Mouse (Mus musculus): ENCODE data around the gene Myo18a. TPM values are rescaled to one million over a fixed set of nuclear protein-coding genes. Genes with fewer than 3 reads are reported as not detected.
A peak's percentile ranks its signal among the peaks of the same experiment; 100 is the strongest.

Myo18a gene
- polyA plus RNA-seq, 1 experiment from 2014 or later, result 52.5 TPM

DNA sequence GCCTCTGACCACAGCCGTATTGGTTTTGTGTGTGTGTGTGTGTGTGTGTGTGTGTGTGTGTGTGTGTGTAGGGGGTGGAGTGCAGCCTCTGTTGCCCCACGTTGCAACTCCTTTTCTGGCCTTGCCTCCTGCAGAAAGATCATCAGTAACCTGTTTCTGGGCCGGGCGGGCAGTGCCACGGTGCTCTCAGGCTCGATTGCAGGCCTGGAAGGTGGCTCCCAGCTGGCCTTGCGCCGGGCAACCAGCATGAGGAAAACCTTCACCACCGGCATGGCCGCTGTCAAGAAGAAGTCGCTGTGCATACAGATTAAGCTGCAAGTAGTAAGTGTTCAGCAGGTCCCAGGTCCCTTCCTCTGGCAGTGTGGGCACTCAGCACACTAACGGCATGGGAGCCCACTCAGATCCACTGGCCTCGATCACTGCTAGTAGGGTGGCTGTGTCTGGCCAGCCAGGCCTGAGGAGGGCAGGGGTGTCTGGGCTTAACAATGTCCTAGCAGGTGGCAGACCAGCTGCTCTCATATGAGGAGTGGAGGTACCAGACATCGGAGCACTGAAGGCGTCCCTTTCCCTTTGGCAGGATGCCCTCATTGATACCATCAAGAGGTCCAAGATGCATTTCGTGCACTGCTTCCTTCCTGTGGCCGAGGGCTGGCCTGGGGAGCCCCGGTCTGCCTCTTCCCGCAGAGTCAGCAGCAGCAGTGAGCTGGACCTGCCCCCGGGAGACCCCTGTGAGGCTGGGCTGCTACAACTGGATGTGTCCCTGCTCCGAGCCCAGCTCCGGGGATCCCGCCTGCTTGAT, 66.2 kb downstream of the Myo18a start:
- WGBS, result 64% methylated on average over 23 of the region's 23 CpGs
- H3K27ac ChIP-seq (replicated peaks), result 0 out of 2 replicates have a peak overlapping the region, but pooled peaks have one; percentile 4
- 0 out of 2 replicates have a peak, but pooled peaks have one; percentile 17 for ATAC-seq (replicated peaks)
- H3K27me3 ChIP-seq, result no peaks in the 10 kb centered on the region; the same call in 1 of the 2 replicates
- H3K4me2 ChIP-seq (replicated peaks), result no peak overlapping the region
- H3K9me3 ChIP-seq, result no peaks in the 10 kb centered on the region
- no peak overlapping the region for H3K9ac ChIP-seq (replicated peaks)
- no peak overlapping the region for H3K4me3 ChIP-seq
- H3K4me1 ChIP-seq, result peaks cover 44% of the 10 kb centered on the region
- peaks cover 30% of the 10 kb centered on the region for H3K36me3 ChIP-seq

DNA sequence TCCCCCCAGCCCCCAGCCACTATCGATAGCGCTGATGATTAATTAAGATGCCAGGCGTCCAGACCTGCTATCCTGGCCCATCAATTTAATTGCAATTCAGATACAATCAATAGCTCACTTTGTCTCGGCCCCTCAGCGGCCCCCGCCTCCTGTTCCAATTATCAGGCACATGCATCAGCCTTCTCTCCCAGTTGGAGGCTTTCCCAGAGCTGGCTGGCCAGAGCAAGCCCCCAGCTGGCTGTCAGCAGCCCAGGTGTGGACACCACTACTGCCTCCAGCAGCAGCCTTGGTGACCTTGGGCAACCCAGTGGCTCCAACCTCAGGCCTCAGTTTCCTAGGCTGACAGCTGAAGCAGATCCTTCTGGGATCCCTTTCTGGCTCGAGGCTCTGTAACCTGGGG, 67.8 kb downstream of the Myo18a start:
- Histone ChIP-seq H3K27ac (replicated peaks) (peak overlapping the region; percentile 56), H3K27me3 (no peaks in the 10 kb centered on the region), H3K4me3 (no peak overlapping the region), H3K9me3 (no peaks in the 10 kb centered on the region), H3K36me3 (peaks cover 30% of the 10 kb centered on the region), H3K4me1 (peaks cover 44% of the 10 kb centered on the region), H3K4me2 (replicated peaks) (no peak overlapping the region), H3K9ac (replicated peaks) (no peak overlapping the region; the same call in 1 of the 2 replicates)
- no peak for ATAC-seq (replicated peaks)
- 12% methylated on average over 7 of the region's 7 CpGs for WGBS

GRCm38 (mm10) chr11:77832541-77832940, 69.5 kb downstream of the Myo18a start:
- H3K4me3 ChIP-seq, result no peak overlapping the region
- no peaks in the 10 kb centered on the region for H3K9me3 ChIP-seq
- peaks cover 29% of the 10 kb centered on the region for H3K4me1 ChIP-seq
- WGBS, result 73% methylated on average over 4 of the region's 4 CpGs
- H3K4me2 ChIP-seq (replicated peaks), result no peak overlapping the region
- H3K9ac ChIP-seq (replicated peaks), result no peak overlapping the region
- ATAC-seq (replicated peaks), result no peak
- peaks cover 34% of the 10 kb centered on the region for H3K36me3 ChIP-seq
- H3K27ac ChIP-seq (replicated peaks), result 0 out of 2 replicates have a peak overlapping the region, but pooled peaks have one; percentile 13
- H3K27me3 ChIP-seq, result no peaks in the 10 kb centered on the region

- Histone ChIP-seq H3K9ac (replicated peaks) (no peak overlapping the region), H3K27me3 (no peaks in the 10 kb centered on the region), H3K4me1 (peaks cover 20% of the 10 kb centered on the region), H3K4me2 (replicated peaks) (no peak overlapping the region), H3K9me3 (no peaks in the 10 kb centered on the region), H3K27ac (replicated peaks) (no peak overlapping the region), H3K4me3 (no peak overlapping the region), H3K36me3 (peaks cover 30% of the 10 kb centered on the region)
- 75% methylated on average over 3 of the region's 3 CpGs for WGBS
- ATAC-seq (replicated peaks), result no peak
Observed at GRCm38 (mm10) chr11:77835109-77835508, 72.1 kb downstream of the Myo18a start.

DNA sequence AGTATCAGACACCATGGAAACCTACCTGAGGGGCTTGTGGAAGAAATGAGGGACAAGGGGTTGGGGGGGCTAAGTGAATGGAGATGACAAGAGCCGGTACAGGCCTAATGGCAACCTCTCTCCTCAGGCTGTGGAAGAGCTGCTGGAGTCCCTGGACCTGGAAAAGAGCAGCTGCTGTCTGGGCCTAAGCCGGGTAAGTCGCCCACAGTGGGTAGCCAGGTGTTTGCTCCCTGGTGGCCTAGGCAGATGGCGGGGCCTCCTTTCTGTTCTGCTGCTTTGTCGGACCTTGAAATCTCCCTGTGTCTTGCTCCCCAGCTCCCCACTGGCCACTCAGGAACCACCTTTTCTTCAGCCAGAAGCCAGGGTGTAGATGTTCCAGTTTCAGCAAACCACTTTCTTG, 73.2 kb downstream of the Myo18a start:
- H3K4me3 ChIP-seq, result no peak overlapping the region
- H3K4me2 ChIP-seq (replicated peaks), result no peak overlapping the region
- H3K9me3 ChIP-seq, result no peaks in the 10 kb centered on the region
- no peak for ATAC-seq (replicated peaks)
- H3K36me3 ChIP-seq, result peaks cover 31% of the 10 kb centered on the region
- WGBS, result 74% methylated on average over 5 of the region's 5 CpGs
- peaks cover 10% of the 10 kb centered on the region for H3K4me1 ChIP-seq
- no peak overlapping the region for H3K9ac ChIP-seq (replicated peaks)
- no peak overlapping the region for H3K27ac ChIP-seq (replicated peaks)
- H3K27me3 ChIP-seq, result no peaks in the 10 kb centered on the region

GRCm38 (mm10) chr11:77836751-77837150, 73.7 kb downstream of the Myo18a start:
- Histone ChIP-seq H3K4me2 (replicated peaks) (no peak overlapping the region), H3K4me1 (peaks cover 10% of the 10 kb centered on the region), H3K27ac (replicated peaks) (no peak overlapping the region; the same call in 1 of the 2 replicates), H3K9me3 (no peaks in the 10 kb centered on the region), H3K9ac (replicated peaks) (no peak overlapping the region), H3K36me3 (peaks cover 36% of the 10 kb centered on the region), H3K4me3 (no peak overlapping the region), H3K27me3 (no peaks in the 10 kb centered on the region)
- no peak for ATAC-seq (replicated peaks)
- 82% methylated on average over 4 of the region's 4 CpGs for WGBS

DNA sequence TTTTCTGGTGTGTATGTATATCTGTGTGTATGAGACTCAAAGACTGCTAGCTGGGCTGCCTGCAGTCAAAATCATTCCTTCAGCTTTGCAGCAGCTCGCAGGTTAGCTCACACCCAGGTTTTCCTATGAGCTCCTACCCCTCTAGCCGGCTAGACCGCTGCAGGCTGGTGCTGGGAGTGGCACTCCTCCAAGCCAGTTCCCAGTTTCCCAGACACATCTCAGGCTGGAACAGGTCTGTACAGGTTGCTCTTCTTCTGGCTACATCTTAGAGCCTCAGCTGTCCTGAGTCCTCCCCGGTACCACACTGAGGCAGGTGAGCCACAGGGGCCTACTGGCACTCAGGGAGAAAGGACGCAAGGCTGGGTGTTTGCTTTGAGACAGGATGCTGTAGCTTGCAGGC, 74.8 kb downstream of the Myo18a start:
- Histone ChIP-seq H3K4me1 (peaks cover 7% of the 10 kb centered on the region), H3K9ac (replicated peaks) (no peak overlapping the region), H3K27ac (replicated peaks) (no peak overlapping the region), H3K4me3 (no peak overlapping the region), H3K27me3 (no peaks in the 10 kb centered on the region), H3K9me3 (no peaks in the 10 kb centered on the region), H3K36me3 (peaks cover 40% of the 10 kb centered on the region), H3K4me2 (replicated peaks) (no peak overlapping the region)
- 64% methylated on average over 5 of the region's 5 CpGs for WGBS
- ATAC-seq (replicated peaks), result no peak

- peaks cover 46% of the 10 kb centered on the region for H3K36me3 ChIP-seq
- no peak overlapping the region for H3K9ac ChIP-seq (replicated peaks)
- WGBS, result 85% methylated on average over 16 of the region's 16 CpGs
- H3K27me3 ChIP-seq, result no peaks in the 10 kb centered on the region
- no peak overlapping the region for H3K27ac ChIP-seq (replicated peaks)
- no peaks in the 10 kb centered on the region for H3K9me3 ChIP-seq
- H3K4me3 ChIP-seq, result no peak overlapping the region
- ATAC-seq (replicated peaks), result no peak
- H3K4me2 ChIP-seq (replicated peaks), result no peak overlapping the region
- peaks cover 17% of the 10 kb centered on the region for H3K4me1 ChIP-seq
Observed at GRCm38 (mm10) chr11:77840523-77841245, 77.6 kb downstream of the Myo18a start.

GRCm38 (mm10) chr11:77843068-77843905, 80.2 kb downstream of the Myo18a start:
- Histone ChIP-seq H3K27ac (replicated peaks) (no peak overlapping the region), H3K4me3 (no peak overlapping the region), H3K4me1 (peaks cover 21% of the 10 kb centered on the region), H3K4me2 (replicated peaks) (no peak overlapping the region), H3K27me3 (no peaks in the 10 kb centered on the region), H3K9ac (replicated peaks) (no peak overlapping the region), H3K36me3 (peaks cover 63% of the 10 kb centered on the region), H3K9me3 (no peaks in the 10 kb centered on the region)
- ATAC-seq (replicated peaks), result no peak
- 91% methylated on average over 21 of the region's 21 CpGs for WGBS

GRCm38 (mm10) chr11:77843906-77844200, 80.8 kb downstream of the Myo18a start:
- H3K4me2 ChIP-seq (replicated peaks), result no peak overlapping the region
- H3K27ac ChIP-seq (replicated peaks), result peak overlapping the region; percentile 33; the same call in 1 of the 2 replicates
- no peak for ATAC-seq (replicated peaks)
- WGBS, result 33% methylated on average over 4 of the region's 4 CpGs
- no peak overlapping the region for H3K4me3 ChIP-seq
- H3K36me3 ChIP-seq, result peaks cover 63% of the 10 kb centered on the region
- H3K9ac ChIP-seq (replicated peaks), result no peak overlapping the region
- H3K4me1 ChIP-seq, result peaks cover 26% of the 10 kb centered on the region
- H3K9me3 ChIP-seq, result no peaks in the 10 kb centered on the region
- H3K27me3 ChIP-seq, result no peaks in the 10 kb centered on the region

GRCm38 (mm10) chr11:77847599-77848128, 84.6 kb downstream of the Myo18a start:
- H3K4me2 ChIP-seq (replicated peaks), result no peak overlapping the region
- H3K9ac ChIP-seq (replicated peaks), result 0 out of 2 replicates have a peak overlapping the region, but pooled peaks have one; percentile 11
- H3K4me1 ChIP-seq, result peaks cover 60% of the 10 kb centered on the region
- no peaks in the 10 kb centered on the region for H3K27me3 ChIP-seq
- H3K27ac ChIP-seq (replicated peaks), result peak overlapping the region; percentile 96
- WGBS, result 45% methylated on average over 9 of the region's 9 CpGs
- H3K36me3 ChIP-seq, result peaks cover 47% of the 10 kb centered on the region
- no peaks in the 10 kb centered on the region for H3K9me3 ChIP-seq
- ATAC-seq (replicated peaks), result no peak
- no peak overlapping the region for H3K4me3 ChIP-seq
